Mouse (Mus musculus): Measurements from ENCODE around the gene Hoxa3. TPM values are rescaled to one million over a fixed set of nuclear protein-coding genes. Genes with fewer than 3 reads are reported as not detected.
A peak's percentile ranks its signal among the peaks of the same experiment; 100 is the strongest.

Gene Hoxa3
- not detected for polyA plus RNA-seq (2017; shearing (Covaris generic))

DNA sequence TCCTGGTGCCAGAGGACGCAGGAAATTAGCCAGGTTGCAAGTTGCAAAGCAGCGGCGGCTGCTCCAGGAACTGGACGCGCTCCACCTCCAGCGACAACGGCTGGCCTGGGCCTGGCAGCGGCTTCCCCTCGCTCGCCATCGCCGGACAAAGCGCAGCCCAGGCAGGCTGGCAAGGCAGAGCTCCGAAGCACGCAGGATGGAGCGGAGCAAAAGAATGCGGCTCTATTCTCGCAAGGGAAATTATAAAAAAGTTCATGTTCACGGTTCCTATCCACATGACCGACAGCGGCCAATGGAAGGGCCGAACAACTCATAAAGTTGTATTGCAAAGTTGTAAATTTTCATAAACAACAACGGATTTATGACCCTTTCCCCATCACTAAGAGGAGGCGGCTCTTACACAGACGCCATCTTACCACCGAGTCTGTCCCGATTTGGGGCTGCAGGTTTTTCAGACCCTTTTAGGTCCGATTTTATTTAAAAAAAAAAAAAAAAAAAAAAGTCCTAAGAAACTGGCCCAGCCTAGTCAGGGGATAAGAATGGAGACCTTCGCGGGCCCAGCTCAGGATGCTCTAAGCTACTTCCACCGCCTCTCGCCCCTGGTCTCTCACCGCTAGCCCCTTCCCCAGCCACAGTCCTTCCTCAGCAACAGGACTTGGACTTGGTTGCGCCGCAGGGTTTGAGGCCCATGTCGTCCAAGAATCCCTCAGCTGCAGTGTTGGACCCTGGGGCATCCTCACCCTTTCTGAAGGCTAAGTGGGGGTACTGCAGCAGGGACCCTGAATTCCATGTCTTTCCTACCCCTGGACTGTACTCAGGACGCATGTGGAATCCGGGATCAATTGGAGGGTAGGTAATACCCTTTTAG lies at the start of gene Hoxa3, which contains the start of gene Gm28308:
Hoxa3 (minus strand) TSS at position 218 of the 868 bp plus-strand sequence.
Gm28308 (minus strand) TSS at position 221 of the 868 bp plus-strand sequence.
- ATAC-seq = peak; percentile 29

DNA sequence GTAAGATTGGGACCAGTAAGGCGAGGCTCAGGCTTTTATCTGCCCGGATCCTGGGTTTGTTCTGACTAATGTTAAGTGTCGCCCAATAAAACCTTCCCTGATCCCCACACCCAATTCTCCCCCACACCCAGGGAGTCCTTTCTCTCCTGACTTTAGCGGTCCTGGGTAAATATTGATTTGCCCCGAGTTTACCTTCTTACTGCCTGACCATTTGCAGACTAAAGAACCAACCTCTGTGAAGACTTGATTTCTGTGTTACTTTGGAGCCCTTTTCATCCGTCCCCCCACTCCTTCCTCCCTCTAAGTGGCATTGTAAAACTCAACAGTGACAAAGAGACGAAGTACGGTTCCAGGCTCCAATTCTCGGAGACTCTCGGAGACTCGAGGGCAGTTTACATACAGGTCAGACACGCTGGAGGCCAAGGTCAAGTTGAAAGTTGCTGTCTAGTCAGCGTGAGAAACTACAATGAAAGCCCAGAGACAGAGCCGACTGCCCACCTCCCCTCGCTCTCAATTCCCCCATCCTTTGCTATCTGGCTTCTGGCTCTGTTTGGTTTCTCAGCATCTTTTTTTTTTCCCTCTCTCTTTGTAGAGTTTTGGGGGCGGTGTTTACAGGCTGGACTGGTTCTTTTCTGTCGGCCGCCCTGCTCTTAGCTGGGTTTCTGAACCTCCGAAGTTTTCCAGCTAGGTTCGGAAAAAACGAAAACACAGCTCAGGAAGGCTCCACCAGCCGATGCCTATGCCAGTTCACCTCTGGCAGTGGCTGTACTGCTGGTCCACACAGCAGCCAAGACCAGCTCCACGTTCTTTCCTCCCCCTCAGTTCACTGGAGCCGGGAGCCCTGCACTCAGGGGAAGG lies 49.6 kb upstream of the Hoxa3 start:
- no peak for ATAC-seq

GRCm38 (mm10) chr6:52261751-52262462 lies 48.8 kb upstream of the Hoxa3 start:
- ATAC-seq = no peak

DNA sequence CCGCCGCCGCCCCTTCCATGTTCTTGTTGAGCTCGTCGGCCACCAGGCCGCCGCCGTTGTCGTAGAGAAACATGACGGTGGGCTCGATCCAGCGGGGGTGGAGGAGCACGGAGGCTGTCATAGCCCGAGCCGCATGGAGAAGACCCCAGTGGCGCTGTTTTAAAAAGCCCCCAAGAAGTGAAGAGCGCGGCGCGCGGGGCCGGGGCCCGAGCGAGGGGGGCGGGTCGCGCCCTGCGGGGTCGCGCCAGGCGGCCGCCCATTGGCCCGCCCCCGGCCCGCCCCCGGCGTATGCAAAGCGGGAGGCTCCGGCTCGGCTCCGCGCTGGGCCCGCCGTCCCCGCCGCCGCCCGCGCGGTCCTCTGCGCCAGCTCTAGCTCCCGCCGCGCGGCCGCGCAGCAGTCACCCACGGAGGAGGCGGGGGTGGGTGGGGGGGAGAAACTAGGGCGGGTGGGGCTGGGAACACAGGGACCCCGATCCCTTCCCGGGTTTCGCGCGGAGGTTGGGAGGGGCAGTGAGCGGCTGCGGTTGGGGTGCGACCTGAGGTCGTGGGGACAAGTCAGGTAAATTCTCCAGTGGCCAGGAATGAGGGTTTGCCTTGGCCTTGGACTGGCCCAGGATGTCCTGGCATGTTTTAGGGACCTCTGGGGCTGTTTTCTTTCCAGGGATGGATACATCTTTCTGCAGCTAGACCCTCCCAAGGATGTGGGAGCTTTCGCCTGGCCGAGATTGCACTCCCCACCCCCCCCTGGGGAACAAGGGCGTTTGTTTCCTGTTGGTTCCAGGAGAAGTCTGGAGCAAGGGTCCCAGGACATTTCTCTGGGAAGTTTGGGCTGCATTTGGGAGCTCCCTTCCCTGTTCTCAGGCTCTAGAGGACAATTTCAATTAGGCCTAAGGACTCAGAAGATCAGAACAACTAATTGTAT lies 47.8 kb upstream of the Hoxa3 start, which contains the start of gene Hoxa13:
Hoxa13 (minus strand) TSS at position 227 of the 922 bp plus-strand sequence.
- ATAC-seq = no peak

DNA sequence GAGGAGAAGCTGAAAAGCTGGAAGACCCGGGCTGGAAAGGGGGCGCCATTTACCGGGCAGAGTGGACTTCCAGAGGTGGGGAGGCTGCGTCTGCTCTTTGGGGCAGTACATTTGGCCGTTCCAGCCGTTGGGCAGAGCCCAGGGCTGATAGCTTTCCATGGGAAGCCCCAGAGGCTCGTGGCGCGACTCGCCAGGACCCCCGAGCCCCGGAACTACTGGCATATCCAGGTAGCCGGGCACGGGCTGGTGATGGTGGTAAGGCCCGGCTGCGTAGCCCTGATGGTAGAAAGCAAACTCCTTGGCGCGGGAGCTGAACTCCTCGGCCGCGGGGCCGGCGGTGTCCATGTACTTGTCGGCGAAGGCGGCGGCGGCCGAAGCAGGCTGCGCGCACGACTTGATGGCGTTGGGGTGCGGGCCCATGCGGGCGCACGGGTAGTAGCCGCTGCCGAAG lies 46.7 kb upstream of the Hoxa3 start:
- ATAC-seq = no peak

GRCm38 (mm10) chr6:52259081-52259790 lies 46.1 kb upstream of the Hoxa3 start:
- ATAC-seq = no peak

DNA sequence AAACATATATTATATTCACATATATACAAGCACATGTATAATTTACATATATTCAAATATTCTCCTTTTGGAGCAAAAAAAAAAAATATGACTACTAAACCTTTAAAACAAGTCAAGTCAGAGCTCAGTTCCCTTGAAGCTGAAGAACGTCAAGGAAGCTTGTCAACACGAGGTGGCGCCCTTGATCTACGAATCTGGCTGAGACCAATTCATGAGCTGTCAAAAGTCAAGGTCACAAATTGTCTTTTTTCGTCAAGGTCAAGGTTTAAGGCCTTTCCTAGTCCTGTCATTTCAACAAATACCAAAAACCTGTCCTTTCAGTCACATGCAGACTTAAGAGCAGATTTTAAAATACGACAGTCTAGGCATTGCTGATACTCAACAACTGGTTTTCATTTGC lies 43.8 kb upstream of the Hoxa3 start:
- peak; percentile 47 for ATAC-seq

DNA sequence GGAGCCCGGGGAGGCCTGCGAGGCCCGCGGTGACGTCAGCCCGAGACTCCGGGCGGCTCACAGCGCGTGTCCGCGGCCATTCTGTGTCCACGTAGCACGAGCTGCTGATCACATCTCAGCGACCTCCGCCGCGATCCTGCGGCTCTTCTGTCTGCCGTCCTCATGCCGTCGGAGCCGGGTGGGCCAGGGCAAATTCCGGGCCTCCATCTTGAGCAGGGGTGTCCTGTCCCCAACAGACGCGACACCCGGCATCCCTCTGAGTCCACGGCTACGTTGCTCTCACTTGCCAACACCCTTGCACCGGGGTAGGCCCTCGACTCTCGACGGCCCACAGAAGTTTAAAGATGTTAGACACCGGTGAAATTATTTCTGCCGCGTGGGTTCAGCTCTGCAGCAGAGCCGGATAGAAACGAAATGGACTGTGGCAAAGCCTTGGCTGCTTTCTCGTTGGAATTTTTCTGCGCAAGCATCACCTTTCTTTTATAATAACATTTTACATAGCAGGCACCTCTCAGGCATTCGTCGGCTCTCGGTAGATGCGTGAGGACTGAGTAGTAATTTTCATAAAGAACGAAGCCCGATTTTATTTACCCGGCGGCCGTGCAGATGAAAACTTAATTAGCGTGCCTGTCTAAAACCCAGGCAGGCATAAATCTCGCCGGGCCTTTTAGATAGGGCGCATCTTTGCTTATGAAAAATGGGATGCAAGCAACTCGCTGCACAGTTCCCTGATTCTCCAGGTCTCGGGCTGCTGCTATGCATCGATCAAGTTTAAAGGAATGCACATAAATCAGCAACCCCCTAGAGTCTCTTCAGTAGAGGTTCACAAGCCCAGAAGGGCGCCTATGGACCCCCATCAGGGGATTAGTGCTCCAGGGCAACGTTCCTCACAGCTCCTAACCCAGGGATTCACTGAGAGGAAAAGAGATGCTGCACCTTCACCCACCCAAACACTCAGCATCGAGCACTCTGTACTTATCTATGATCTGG lies 40.7 kb upstream of the Hoxa3 start:
- no peak for ATAC-seq

GRCm38 (mm10) chr6:52252775-52253376 lies 39.7 kb upstream of the Hoxa3 start:
- no peak for ATAC-seq

DNA sequence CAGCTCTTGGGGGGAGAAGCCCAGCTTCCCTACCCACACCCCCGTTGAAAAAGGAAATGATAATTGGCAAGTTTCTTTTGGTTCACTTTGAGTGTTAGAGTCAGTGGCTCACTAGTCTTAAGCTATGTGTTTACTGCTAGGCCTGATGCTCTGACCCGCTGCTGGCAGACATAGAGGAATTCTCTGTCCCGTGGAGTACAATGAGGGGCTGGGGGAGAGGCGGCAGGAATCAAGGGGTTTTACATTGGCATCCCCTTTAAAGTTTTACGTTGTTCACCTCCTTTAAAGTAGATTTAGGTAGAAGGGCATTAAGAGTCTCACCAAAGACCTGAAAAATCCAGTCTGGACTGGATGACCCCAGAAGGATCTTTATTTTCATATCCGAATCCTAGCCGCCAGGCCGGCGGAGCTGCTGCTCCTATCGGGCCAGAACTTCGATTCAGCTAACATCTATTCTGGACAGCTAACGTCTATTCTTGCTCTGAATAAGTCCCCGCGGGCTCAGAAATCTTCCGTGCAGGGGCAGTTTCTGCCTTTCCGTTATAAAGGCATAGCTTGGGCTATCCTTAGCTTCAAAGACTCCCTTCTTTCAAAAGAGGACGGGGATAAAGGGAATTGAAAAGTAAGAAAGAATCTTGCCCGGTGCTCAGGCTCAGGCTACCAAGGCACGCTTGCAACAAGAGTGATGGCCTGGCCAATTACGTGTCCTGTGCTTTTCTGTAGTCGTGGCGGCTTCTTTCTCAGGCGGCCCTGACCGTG lies 39.1 kb upstream of the Hoxa3 start:
- ATAC-seq = no peak

GRCm38 (mm10) chr6:52251177-52251879 lies 38.2 kb upstream of the Hoxa3 start:
- no peak for ATAC-seq

DNA sequence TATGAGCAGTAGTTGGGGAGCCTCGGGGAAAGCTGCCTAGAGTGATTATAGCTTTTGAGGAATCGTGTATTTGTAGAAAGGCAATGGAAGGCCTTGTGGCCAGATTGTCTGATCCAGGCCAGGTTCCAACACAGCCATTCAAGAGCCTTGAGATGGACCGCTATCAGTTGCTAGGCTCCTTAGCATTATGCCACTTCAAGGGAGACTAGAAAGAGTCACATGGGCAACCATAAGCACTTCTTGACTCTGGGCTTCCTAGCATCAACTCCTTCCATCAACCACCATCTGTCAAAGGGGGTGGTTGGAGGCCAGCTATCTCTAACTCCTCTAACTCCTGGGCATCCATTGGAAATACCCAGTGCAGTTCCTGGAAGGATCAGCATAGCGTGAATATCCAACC lies 36.7 kb upstream of the Hoxa3 start:
- ATAC-seq = no peak

- no peak for ATAC-seq
Measured at GRCm38 (mm10) chr6:52249415-52249738, 36.2 kb upstream of the Hoxa3 start.

- ATAC-seq = peak; percentile 22
Measured at GRCm38 (mm10) chr6:52248638-52249414, 35.7 kb upstream of the Hoxa3 start.

DNA sequence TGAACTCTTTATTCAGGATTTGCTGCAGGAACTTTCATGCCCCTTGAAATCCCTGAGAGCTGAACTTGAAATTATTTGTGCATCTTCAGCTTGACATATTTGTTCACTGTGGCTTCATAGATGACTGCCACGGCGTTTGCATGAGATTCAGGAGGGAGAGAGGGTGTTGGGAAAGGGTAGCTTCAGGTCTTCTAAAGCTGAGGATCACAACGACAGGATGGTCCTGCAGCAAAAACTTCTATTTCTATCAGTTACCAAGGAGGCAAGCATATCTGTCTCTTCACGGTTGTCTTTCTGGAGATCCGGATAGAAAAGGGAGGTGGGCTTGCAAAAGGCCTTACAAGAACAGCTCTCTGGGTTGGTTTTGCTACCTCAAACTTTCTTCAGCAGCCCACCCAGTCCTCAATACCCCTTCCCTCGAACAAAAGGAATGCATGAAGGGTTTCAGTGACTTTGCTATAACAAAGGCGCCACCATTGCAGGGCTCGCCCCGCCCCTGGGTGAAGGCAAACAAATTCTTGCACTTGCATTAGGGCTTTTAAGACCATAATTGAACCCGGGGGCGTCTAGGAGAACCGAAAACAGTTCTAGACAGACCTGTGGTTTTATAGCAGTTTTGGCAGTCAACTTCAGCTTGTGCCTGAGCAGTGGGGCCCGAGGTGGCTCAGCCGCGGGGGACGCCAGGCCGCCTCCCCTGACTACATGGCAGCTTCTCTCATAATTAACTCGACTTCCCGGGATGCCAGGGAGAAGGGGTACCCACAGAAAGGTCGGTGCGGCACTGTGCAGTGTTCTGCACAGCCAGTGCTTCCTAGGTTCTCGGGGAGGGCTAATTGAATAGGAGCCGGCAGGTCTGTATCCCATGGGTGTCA lies 34.9 kb upstream of the Hoxa3 start:
- ATAC-seq = no peak

DNA sequence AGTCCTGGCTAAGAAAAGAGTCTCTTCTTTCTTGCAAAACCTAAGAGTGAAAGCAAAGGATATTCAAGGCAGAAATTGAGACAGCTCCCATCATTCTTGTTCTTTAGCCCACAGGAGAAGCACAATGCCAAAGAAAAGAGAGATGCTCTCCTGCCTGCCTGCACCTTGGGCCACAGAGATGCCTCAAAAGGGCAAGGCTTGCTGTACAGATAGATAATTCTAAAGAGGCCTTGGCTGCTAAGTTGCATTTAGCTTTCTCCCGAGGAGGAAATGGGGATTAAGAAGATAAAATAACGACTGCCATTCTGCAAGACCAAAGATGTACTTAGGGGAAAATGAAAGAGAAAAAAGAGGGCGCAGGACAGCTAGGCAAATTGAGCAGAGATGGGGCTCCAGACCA lies 33.8 kb upstream of the Hoxa3 start:
- ATAC-seq = no peak
